ENCODE assay signal across 10 mouse cellular contexts in genomic region chr2:134528122-134528810, GRCm38 (mm10). TPM values are rescaled to one million over a fixed set of nuclear protein-coding genes. Genes with fewer than 3 reads are reported as not detected.
A peak's percentile ranks its signal among the peaks of the same experiment; 100 is the strongest.
DNase-seq lines count a peak whose midpoint lies in the region; ATAC-seq lines count a peak whose summit lies in the region.
"Had no signal": no experiment of that assay in that cellular context is flagged by ENCODE, and none has a peak within 500 bp of the region (broad histone marks: within the 10 kb centered on the region; RNA-seq: fewer than 3 reads in every experiment).

No protein-coding gene starts in this region.

- 43% methylated on average over 7 of the region's 7 CpGs for WGBS in liver, embryonic 12.5 days (ENCODE audit: insufficient replicate concordance)
- 68% methylated on average over 7 of the region's 7 CpGs for WGBS in hindbrain, embryonic 15.5 days
- 76% methylated on average over 7 of the region's 7 CpGs for WGBS in neural tube, embryonic 12.5 days

- no peaks in the 10 kb centered on the region for H3K4me1 ChIP-seq in liver, embryonic 12.5 days
- no peaks in the 10 kb centered on the region for H3K4me1 ChIP-seq in hindbrain, embryonic 15.5 days (replicated peaks)
- no peaks in the 10 kb centered on the region for H3K4me1 ChIP-seq in neural tube, embryonic 12.5 days

- H3K9me3 ChIP-seq in liver, embryonic 12.5 days (replicated peaks): no peaks in the 10 kb centered on the region
- no peaks in the 10 kb centered on the region for H3K9me3 ChIP-seq in hindbrain, embryonic 15.5 days
- no peaks in the 10 kb centered on the region for H3K9me3 ChIP-seq in neural tube, embryonic 12.5 days

- H3K27me3 ChIP-seq in liver, embryonic 12.5 days (replicated peaks): no peaks in the 10 kb centered on the region
- no peaks in the 10 kb centered on the region for H3K27me3 ChIP-seq in hindbrain, embryonic 15.5 days
- H3K27me3 ChIP-seq in neural tube, embryonic 12.5 days (replicated peaks): no peaks in the 10 kb centered on the region

- peak; percentile 8 for DNase-seq in adrenal gland, adult 2 months
- no peak for DNase-seq in adrenal gland, postnatal 36 days
- no peak for DNase-seq in liver
- DNase-seq in urinary bladder, adult 18-20 months (ENCODE audit: low spot score in 2 of 2): no peak
- DNase-seq in cerebellum, postnatal 36 days: no peak

- no peak overlapping the region for H3K9ac ChIP-seq in liver, embryonic 12.5 days
- no peak overlapping the region for H3K9ac ChIP-seq in hindbrain, embryonic 15.5 days
- no peak overlapping the region for H3K9ac ChIP-seq in neural tube, embryonic 12.5 days

- H3K4me3 ChIP-seq in liver, embryonic 12.5 days: no peak overlapping the region
- H3K4me3 ChIP-seq in hindbrain, embryonic 15.5 days: no peak overlapping the region
- H3K4me3 ChIP-seq in neural tube, embryonic 12.5 days: no peak overlapping the region

- no peaks in the 10 kb centered on the region for H3K36me3 ChIP-seq in liver, embryonic 12.5 days
- H3K36me3 ChIP-seq in hindbrain, embryonic 15.5 days: no peaks in the 10 kb centered on the region
- no peaks in the 10 kb centered on the region for H3K36me3 ChIP-seq in neural tube, embryonic 12.5 days

- ATAC-seq in liver, embryonic 12.5 days: no peak
- ATAC-seq in hindbrain, embryonic 15.5 days (ENCODE audit: low FRiP score, low read depth): peak; percentile 68
- 0 out of 2 replicates have a peak, but pooled peaks have one; percentile 29 for ATAC-seq in neural tube, embryonic 12.5 days (ENCODE audit: low FRiP score, low read depth)

- H3K4me2 ChIP-seq in liver, embryonic 12.5 days: peak overlapping the region; percentile 10; the same call in 1 of the 2 replicates
- H3K4me2 ChIP-seq in hindbrain, embryonic 15.5 days: peak overlapping the region; percentile 34; the same call in 1 of the 2 replicates
- H3K4me2 ChIP-seq in neural tube, embryonic 12.5 days (replicated peaks): peak overlapping the region; percentile 27

- H3K27ac ChIP-seq in liver, embryonic 12.5 days: no peak overlapping the region
- no peak overlapping the region for H3K27ac ChIP-seq in hindbrain, embryonic 15.5 days (replicated peaks)
- H3K27ac ChIP-seq in neural tube, embryonic 12.5 days: no peak overlapping the region

RNA-seq across cellular contexts. Expression of gene Hao1, which starts 25.9 kb away (rescaled TPM):
- under 1 TPM; 0.38 to 0.66 TPM for total RNA-seq in adrenal gland, adult 2 months (2021)
- polyA plus RNA-seq in adrenal gland, adult 2 months (2012; rRNA removed): not detected in 2 replicates
- total RNA-seq in adrenal gland, postnatal 36 days (2021): 1 to 10 TPM in 1 of 2 experiments, under 1 TPM in 1; 0.13 to 1.1 TPM
- polyA plus RNA-seq in liver, embryonic 12.5 days (2016; fragmentation: Nextera tagmentation; extraction: Ambion mirVana): 0.10 TPM in 1 of 2 replicates, not detected in the other
- polyA plus RNA-seq in hindbrain, embryonic 15.5 days (2015; fragmentation: Nextera tagmentation; extraction: Ambion mirVana): 0.06 and 0.08 TPM in 2 replicates
- 0.09 TPM in 1 of 2 replicates, not detected in the other for polyA plus RNA-seq in neural tube, embryonic 12.5 days (2016; fragmentation: Nextera tagmentation; extraction: Ambion mirVana)
- total RNA-seq: hematopoietic stem cell, adult 5-6 weeks; megakaryocyte-erythroid progenitor cell, adult 5-6 weeks had no signal
